8 mouse cellular contexts compared by ENCODE assay signal in genomic region chr6:70709338-70710055, GRCm38 (mm10).
A peak's percentile ranks its signal among the peaks of the same experiment; 100 is the strongest.
DNase-seq lines count a peak whose midpoint lies in the region; ATAC-seq and TF ChIP-seq lines count a peak whose summit lies in the region.

No protein-coding gene starts in this region.

- H3ac ChIP-seq in C2C12 (ENCODE audit: control insufficient read depth, insufficient read length, low read depth), result no peak overlapping the region

- TF ChIP-seq POLR2A in MEL (IDR thresholded peaks at IDR 0.05; ENCODE audit: control insufficient read depth in 1 of 2, insufficient read depth in 1 of 2, low read depth in 1 of 2, low read length in 2 of 2, poor library complexity in 1 of 2), result peak in 1 of 2 experiments; percentile 50; a peak in 1 of 4 replicates

- H3K79me3 ChIP-seq in C2C12 (ENCODE audit: low read depth), result no peaks in the 10 kb centered on the region

- H3K36me3 ChIP-seq in C2C12 (ENCODE audit: control insufficient read depth, insufficient read depth) (no peaks in the 10 kb centered on the region), MEL (ENCODE audit: control insufficient read depth in 1 of 2, insufficient read depth in 2 of 2, low read length in 2 of 2) (peaks cover 0 to 2% of the 10 kb centered on the region in 2 experiments; a peak in 1 of 4 replicates)
- H3K36me3 ChIP-seq in liver, postnatal 0 days (replicated peaks; ENCODE audit: insufficient read depth, low read length), result no peaks in the 10 kb centered on the region
- H3K36me3 ChIP-seq in neural tube, embryonic 12.5 days, result no peaks in the 10 kb centered on the region

- H3K79me2 ChIP-seq in C2C12 (ENCODE audit: control insufficient read depth, insufficient read depth) (no peaks in the 10 kb centered on the region), MEL (ENCODE audit: control insufficient read depth, insufficient read depth, low read length, poor library complexity) (no peaks in the 10 kb centered on the region)

- H3K27me3 ChIP-seq in C2C12 (ENCODE audit: control insufficient read depth, insufficient read depth, insufficient read length) (no peaks in the 10 kb centered on the region), MEL (ENCODE audit: control insufficient read depth in 1 of 2, insufficient read depth in 2 of 2, low read length in 2 of 2) (no peaks in the 10 kb centered on the region)
- H3K27me3 ChIP-seq in liver, postnatal 0 days (ENCODE audit: insufficient read depth, low read length), result no peaks in the 10 kb centered on the region
- no peaks in the 10 kb centered on the region for H3K27me3 ChIP-seq in neural tube, embryonic 12.5 days (replicated peaks)

- peak; percentile 96 for TF ChIP-seq RAD21 in MEL (IDR thresholded peaks at IDR 0.05; ENCODE audit: low read depth, low read length)

- peak; percentile 5 for TF ChIP-seq CTCF in C2C12 (IDR thresholded peaks at IDR 0.05; ENCODE audit: control insufficient read depth, insufficient read depth, insufficient read length)
- TF ChIP-seq CTCF in MEL (IDR thresholded peaks at IDR 0.05 in 2 of 3, conservative IDR thresholded peaks at IDR 0.05 in 1 of 3; ENCODE audit: control insufficient read depth in 1 of 3, insufficient read depth in 1 of 3, low read depth in 2 of 3, low read length in 3 of 3, poor library complexity in 1 of 3, severe bottlenecking in 1 of 3), result peak; percentile 80 to 92 (median 88)
- peak; percentile 91 for TF ChIP-seq CTCF in liver, postnatal 0 days (IDR thresholded peaks at IDR 0.05; ENCODE audit: low read depth)

- peak overlapping the region; percentile 63 for H3K9ac ChIP-seq in MEL (ENCODE audit: control insufficient read depth, low read depth, low read length, poor library complexity, severe bottlenecking)
- H3K9ac ChIP-seq in liver, postnatal 0 days (replicated peaks), result peak overlapping the region; percentile 32; the same call in 1 of the 2 replicates
- no peak overlapping the region for H3K9ac ChIP-seq in neural tube, embryonic 12.5 days

- H3K27ac ChIP-seq in MEL (ENCODE audit: control insufficient read depth, low read depth, low read length), result peak overlapping the region; percentile 83
- peak overlapping the region; percentile 51; the same call in 1 of the 2 replicates for H3K27ac ChIP-seq in liver, postnatal 0 days (ENCODE audit: low read depth)
- H3K27ac ChIP-seq in neural tube, embryonic 12.5 days, result no peak overlapping the region

- peak overlapping the region; percentile 42 for H3K4me2 ChIP-seq in liver, postnatal 0 days (ENCODE audit: low read depth, low read length)
- H3K4me2 ChIP-seq in neural tube, embryonic 12.5 days (replicated peaks), result no peak overlapping the region

- H3K4me1 ChIP-seq in MEL (ENCODE audit: control insufficient read depth in 1 of 2, insufficient read depth in 2 of 2, low read length in 2 of 2), result peaks cover 0 to 4% of the 10 kb centered on the region in 2 experiments; a peak in 2 of 4 replicates
- H3K4me1 ChIP-seq in liver, postnatal 0 days (ENCODE audit: insufficient read depth), result no peaks in the 10 kb centered on the region
- no peaks in the 10 kb centered on the region for H3K4me1 ChIP-seq in neural tube, embryonic 12.5 days

- no peaks in the 10 kb centered on the region for H3K9me3 ChIP-seq in MEL (replicated peaks; ENCODE audit: insufficient read depth, low read length)
- no peaks in the 10 kb centered on the region for H3K9me3 ChIP-seq in liver, postnatal 0 days (ENCODE audit: low read length)
- no peaks in the 10 kb centered on the region for H3K9me3 ChIP-seq in neural tube, embryonic 12.5 days

- ATAC-seq in liver, postnatal 0 days, result peak; percentile 88
- ATAC-seq in neural tube, embryonic 12.5 days (ENCODE audit: low FRiP score, low read depth), result peak; percentile 73

- 12% methylated on average over 7 of the region's 7 CpGs for WGBS in liver, postnatal 0 days (ENCODE audit: insufficient replicate concordance)
- WGBS in neural tube, embryonic 12.5 days, result 22% methylated on average over 7 of the region's 7 CpGs

- no peak overlapping the region for H3K4me3 ChIP-seq in C2C12 (ENCODE audit: insufficient read depth, poor library complexity, severe bottlenecking)
- H3K4me3 ChIP-seq in MEL (ENCODE audit: control insufficient read depth in 1 of 2, insufficient read depth in 1 of 2, low read depth in 2 of 2, low read length in 2 of 2), result peak overlapping the region; percentile 48 to 54
- H3K4me3 ChIP-seq in liver, postnatal 0 days (ENCODE audit: low read depth, low read length), result no peak overlapping the region
- no peak overlapping the region for H3K4me3 ChIP-seq in neural tube, embryonic 12.5 days

- TF ChIP-seq EP300 in MEL (IDR thresholded peaks at IDR 0.05; ENCODE audit: low read depth in 1 of 2, low read length in 2 of 2), result peak; percentile 60 to 81; a peak in 3 of 4 replicates
- TF ChIP-seq EP300 in liver, postnatal 0 days (IDR thresholded peaks at IDR 0.05; ENCODE audit: low read depth), result 0 out of 2 replicates have a peak, but pooled peaks have one; percentile 6

- peak; percentile 93 for DNase-seq in MEL (ENCODE audit: low read depth, low spot score)
- peak; percentile 68 to 74 for DNase-seq in cerebellum, postnatal 14 days
- peak; percentile 29 to 36 for DNase-seq in heart, adult 9 months (ENCODE audit: low spot score in 2 of 2)
- DNase-seq in kidney, adult 8-10 months, result peak; percentile 58 to 71
- peak; percentile 67 for DNase-seq in liver, postnatal 0 days
- peak; percentile 36 for DNase-seq in yolk sac, embryonic 10.5 days (ENCODE audit: low spot score)

TF ChIP-seq in C2C12, 6 proteins besides CTCF, POLR2A, EP300 and RAD21:
- TF ChIP-seq MYOG (IDR thresholded peaks at IDR 0.05; ENCODE audit: control insufficient read depth, extremely low read depth, insufficient read length), result no peak
- TF ChIP-seq FOSL1 (IDR thresholded peaks at IDR 0.05; ENCODE audit: insufficient read depth, low read length, poor library complexity, severe bottlenecking), result no peak

TF ChIP-seq in MEL, 35 proteins besides CTCF, POLR2A, EP300 and RAD21:
- TF ChIP-seq HCFC1 (IDR thresholded peaks at IDR 0.05; ENCODE audit: low read depth, low read length) (peak; percentile 59; the same call in 1 of the 2 replicates), ZKSCAN1 (IDR thresholded peaks at IDR 0.05; ENCODE audit: low read depth, low read length) (no peak), NRF1 (IDR thresholded peaks at IDR 0.05; ENCODE audit: insufficient read depth, low read depth, low read length, poor library complexity, severe bottlenecking) (no peak), ZC3H11A (IDR thresholded peaks at IDR 0.05; ENCODE audit: low read depth, low read length) (peak; percentile 62), UBTF (IDR thresholded peaks at IDR 0.05; ENCODE audit: borderline replicate concordance, insufficient read depth, low read depth, low read length) (0 out of 2 replicates have a peak, but pooled peaks have one; percentile 25), NELFE (IDR thresholded peaks at IDR 0.05; ENCODE audit: low read depth, low read length) (peak; percentile 35; the same call in 1 of the 2 replicates), SMC3 (IDR thresholded peaks at IDR 0.05; ENCODE audit: low read depth, low read length) (peak; percentile 82), KAT2A (conservative IDR thresholded peaks at IDR 0.05; ENCODE audit: low read depth, low read length) (no peak), USF2 (IDR thresholded peaks at IDR 0.05; ENCODE audit: borderline replicate concordance in 1 of 2, insufficient read depth in 1 of 2, low read depth in 1 of 2, low read length in 2 of 2) (no peak), ELF1 (IDR thresholded peaks at IDR 0.05; ENCODE audit: low read depth, low read length) (peak; percentile 58), MYB (IDR thresholded peaks at IDR 0.05; ENCODE audit: low read depth, low read length) (no peak), GATA1 (IDR thresholded peaks at IDR 0.05; ENCODE audit: low read depth, low read length) (peak; percentile 78), ZMIZ1 (IDR thresholded peaks at IDR 0.05; ENCODE audit: low read depth, low read length) (no peak), JUND (IDR thresholded peaks at IDR 0.05; ENCODE audit: low read depth, low read length) (peak; percentile 65), BHLHE40 (IDR thresholded peaks at IDR 0.05; ENCODE audit: borderline replicate concordance, low read depth, low read length) (no peak), MXI1 (IDR thresholded peaks at IDR 0.05; ENCODE audit: low read depth, low read length) (peak; percentile 43), POLR2AphosphoS5 (IDR thresholded peaks at IDR 0.05; ENCODE audit: borderline replicate concordance, low read depth, low read length) (no peak), CHD1 (IDR thresholded peaks at IDR 0.05; ENCODE audit: low read depth, low read length) (no peak), ZNF384 (IDR thresholded peaks at IDR 0.05; ENCODE audit: low read depth, low read length) (peak; percentile 3; the same call in 1 of the 2 replicates), RCOR1 (IDR thresholded peaks at IDR 0.05; ENCODE audit: low read depth, low read length) (no peak), GABPA (IDR thresholded peaks at IDR 0.05; ENCODE audit: low read depth, low read length) (no peak), MAFK (IDR thresholded peaks at IDR 0.05; ENCODE audit: borderline replicate concordance, low read depth, low read length) (peak; percentile 79), ETS1 (IDR thresholded peaks at IDR 0.05; ENCODE audit: low read depth, low read length) (peak; percentile 91), TCF12 (IDR thresholded peaks at IDR 0.05; ENCODE audit: low read depth, low read length) (no peak; the same call in 1 of the 2 replicates), POLR2AphosphoS2 (IDR thresholded peaks at IDR 0.05; ENCODE audit: low read length) (no peak), USF1 (IDR thresholded peaks at IDR 0.05; ENCODE audit: low read depth, low read length) (no peak), MAX (IDR thresholded peaks at IDR 0.05; ENCODE audit: low read length) (0 out of 2 replicates have a peak, but pooled peaks have one; percentile 8), MEF2A (IDR thresholded peaks at IDR 0.05; ENCODE audit: extremely low read depth, insufficient replicate concordance, low read depth, low read length, poor library complexity, severe bottlenecking) (peak; percentile 13; the same call in 1 of the 2 replicates), CHD2 (IDR thresholded peaks at IDR 0.05; ENCODE audit: low read length) (no peak), TBP (IDR thresholded peaks at IDR 0.05; ENCODE audit: low read depth, low read length) (peak; percentile 70; the same call in 1 of the 2 replicates), MYC (IDR thresholded peaks at IDR 0.05; ENCODE audit: low read depth, low read length) (0 out of 2 replicates have a peak, but pooled peaks have one; percentile 1), SIN3A (IDR thresholded peaks at IDR 0.05; ENCODE audit: low read length) (peak; percentile 82; the same call in 1 of the 2 replicates), MAZ (IDR thresholded peaks at IDR 0.05; ENCODE audit: low read depth, low read length) (no peak), TAL1 (IDR thresholded peaks at IDR 0.05; ENCODE audit: low read length) (peak; percentile 22), E2F4 (IDR thresholded peaks at IDR 0.05; ENCODE audit: borderline replicate concordance, low read depth, low read length) (no peak)

Comparison
In these comparisons a context has a peak if more than half of its experiments do, and no peak if none do; other contexts are left out.
1. H3K4me3 ChIP-seq: peak in MEL (2 of 2); none in C2C12 (single experiment), liver, postnatal 0 days (single experiment) and neural tube, embryonic 12.5 days (single experiment).
2. CTCF ChIP-seq: peak in every context shown above with its lines; median percentile 91 in liver, postnatal 0 days; 88 in MEL; 5 in C2C12.
3. DNase-seq: peak in every context shown above with its lines; median percentile 93 in MEL; 71 in cerebellum, postnatal 14 days; 67 in liver, postnatal 0 days; 64 in kidney, adult 8-10 months; 36 in yolk sac, embryonic 10.5 days; 32 in heart, adult 9 months.